Mouse (Mus musculus): Measurements from ENCODE around the gene Gm21964.

Gene Gm21964

DNA sequence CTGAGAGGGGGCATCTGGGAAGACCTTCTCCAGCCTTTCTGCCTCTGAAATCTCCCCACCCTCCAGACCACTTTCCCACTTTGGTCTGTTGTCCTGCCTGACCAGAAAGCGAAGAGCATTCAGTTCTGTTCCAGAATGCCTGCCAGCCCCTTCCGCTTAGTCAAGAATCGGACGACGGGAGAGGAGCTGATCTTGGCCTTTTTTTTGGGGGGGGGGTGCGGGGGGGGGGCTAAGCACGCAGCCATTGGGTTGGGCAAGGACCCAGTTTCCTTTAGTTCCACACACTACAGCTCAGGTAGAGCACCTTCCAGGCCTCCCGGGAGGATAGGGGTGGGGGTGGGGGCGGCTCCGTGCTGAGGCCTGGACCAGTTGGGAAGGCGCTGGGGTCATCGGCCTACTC, at the start of gene Gm21964:
Gm21964 (plus strand) TSS at position 301 of the 400 bp plus-strand sequence.
- DNase-seq (ENCODE audit: low read depth, low spot score): no peak

DNA sequence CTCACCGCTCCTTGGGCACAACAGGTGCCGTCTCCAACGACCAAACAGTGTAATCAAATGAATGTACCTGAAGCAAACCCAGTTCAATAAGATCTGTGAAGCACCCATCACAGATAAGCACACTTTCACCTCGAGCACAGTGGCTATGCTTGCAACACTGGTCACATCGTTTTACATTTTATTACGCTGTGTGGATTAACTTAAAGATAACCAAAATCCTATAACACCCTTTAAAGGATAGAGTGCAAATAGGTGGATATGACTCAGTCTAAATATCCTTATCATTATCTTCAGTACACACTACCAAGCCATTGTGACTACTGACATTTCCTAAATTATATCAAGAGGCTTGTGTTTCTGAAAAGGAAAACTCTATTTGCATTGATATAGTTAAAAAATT, 49.8 kb upstream of the Gm21964 start:
- no peak for DNase-seq (ENCODE audit: low read depth, low spot score)

DNA sequence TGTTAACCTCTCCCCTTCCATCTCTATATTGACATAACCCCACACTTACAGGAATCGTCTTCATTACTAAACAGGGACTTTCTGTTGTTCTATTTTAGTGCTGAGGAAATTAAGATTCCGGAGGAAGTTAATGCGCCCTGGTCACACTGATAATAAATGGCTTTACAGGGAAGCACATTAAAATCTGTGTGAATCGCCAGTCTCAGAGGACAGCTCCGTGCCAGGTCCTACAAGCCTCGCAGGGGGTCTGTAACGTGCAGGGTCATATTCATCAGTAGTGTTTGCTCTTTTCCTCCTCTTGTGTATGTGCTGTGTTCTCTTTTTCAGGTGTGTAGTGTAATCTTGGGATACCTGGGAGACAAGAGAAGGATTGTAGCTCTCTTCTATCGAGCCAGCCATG, 42.8 kb upstream of the Gm21964 start:
- no peak for DNase-seq (ENCODE audit: low read depth, low spot score)

DNA sequence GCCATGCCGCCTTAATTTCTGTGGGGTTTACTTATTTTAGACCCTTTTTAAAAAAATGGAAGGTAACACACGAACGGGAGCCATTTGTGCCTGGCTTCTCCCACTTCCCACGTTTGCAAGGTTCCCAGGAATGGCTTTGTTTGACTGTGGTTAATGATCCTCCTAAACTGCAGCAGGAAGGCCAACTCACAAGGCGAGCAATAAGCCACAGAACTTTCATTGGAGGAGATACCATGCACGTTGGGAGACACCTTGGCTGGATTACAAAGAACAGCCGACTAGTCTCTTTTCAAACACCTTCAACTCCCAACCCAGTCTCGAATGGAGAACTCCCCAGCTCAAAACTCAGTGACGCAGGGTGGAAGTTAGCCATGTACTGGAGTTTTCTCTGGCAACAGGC, 36.8 kb upstream of the Gm21964 start:
- DNase-seq (ENCODE audit: low read depth, low spot score): no peak

DNA sequence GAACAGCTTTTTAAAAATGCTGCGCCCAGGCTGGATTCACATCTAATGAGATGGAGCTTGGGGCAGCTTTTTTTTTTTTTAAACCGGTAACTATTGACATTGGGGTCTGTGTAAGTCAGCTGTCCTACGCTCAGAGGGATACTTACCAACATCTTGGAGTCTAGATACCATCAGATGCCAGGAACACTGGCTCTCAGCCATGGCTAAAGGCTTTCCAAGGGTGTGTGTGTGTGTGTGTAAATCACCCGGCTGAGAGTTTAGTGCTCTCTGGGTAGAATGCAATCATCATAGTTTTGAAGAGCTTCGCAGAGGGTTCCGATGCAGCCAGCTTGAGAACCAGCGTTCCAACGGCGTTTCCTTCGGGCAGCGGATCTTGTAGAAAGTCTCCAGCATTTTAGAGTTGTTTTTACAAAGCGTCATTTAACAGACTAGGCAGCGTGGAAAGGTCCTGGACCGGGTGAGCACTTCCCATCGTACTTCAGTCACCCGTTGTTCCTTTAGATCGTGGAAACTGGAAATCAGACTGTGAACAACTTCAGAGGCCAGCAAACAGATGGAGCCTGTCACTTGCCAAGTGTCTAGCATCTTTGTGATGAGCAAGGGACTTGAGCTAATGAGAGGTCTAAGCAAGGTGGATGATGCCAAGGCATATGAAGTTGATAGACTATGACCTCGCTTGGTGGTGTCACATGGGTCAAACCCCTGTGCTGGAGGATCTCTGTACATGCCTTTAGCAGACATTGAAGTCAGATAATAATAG, 36.2 kb upstream of the Gm21964 start:
- DNase-seq (ENCODE audit: low read depth, low spot score): no peak

DNA sequence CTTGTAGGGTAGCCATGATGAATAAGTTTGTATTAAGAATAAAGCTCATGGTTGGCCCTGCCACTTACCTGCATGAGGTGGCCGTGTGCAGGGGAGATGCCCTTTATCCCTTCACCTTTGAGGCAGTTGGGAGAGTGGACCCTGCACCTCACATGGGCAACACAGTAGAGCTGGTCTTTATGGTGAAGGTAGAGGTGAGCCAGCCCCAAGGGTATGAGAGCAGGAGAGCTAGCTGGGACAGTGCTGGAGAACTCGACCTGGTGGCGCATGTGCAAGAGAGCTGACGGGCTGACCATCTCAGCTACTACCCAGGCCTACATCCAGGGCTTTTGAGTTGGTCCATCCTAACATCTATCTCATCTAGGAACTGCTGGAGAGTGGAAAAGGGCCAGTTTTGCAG, 35.3 kb upstream of the Gm21964 start:
- DNase-seq (ENCODE audit: low read depth, low spot score): no peak

DNA sequence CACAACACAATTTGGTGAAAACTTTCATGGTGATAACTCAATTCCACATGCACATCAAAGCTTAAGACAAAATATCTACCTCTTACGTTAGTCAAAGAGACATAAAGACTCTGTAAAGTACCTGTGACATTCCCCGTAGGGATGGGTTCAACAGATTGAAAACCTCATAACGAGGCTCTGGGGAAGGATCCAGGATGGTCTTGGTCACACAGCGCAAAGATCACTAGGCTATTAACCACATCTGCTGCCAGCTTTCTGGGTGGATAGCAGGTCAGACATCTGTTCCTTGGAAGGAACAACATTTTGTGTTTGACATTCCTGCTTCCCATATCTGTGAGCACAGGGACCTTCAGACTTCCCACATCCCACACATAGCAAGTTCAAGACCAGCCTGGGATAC, 31.3 kb upstream of the Gm21964 start:
- DNase-seq (ENCODE audit: low read depth, low spot score): no peak

DNA sequence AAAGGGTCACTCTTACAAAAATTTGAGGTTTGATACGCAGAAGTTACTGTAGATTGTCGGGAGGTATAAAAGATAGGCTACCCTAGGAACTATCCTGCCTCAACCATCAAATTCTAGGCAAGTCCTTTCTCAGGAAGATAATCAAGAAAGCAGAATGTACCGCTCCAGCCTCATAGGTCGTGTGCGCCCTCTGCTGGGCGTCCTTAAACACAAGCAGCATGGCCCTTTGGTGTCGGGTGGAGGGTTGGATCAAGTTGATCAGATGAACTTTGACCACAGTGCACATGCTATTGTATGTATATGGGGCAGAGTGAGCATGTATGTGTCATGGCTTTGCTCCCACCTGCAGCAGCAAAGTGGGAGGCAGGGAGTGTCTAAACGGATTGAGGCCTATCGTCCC, 29.4 kb upstream of the Gm21964 start:
- DNase-seq (ENCODE audit: low read depth, low spot score): peak; percentile 82

DNA sequence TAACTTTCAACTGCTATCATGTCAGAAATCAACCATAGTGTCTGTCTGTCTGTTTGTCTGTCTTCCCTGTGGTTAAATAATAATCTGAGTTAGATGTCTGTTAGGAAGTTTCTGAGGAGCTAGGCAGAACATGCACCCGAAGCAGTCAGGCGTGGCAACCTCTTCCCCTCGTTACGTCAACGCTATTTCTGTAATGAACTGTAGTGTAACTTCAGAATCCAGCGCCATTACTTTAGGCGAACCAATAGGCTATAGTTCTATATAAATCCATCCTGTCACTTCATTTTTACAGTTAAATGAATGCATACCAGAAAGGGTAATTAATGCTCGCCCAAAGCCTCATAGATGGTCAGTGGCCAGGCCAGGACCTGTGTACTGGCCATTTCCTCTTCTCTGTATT, 26.5 kb upstream of the Gm21964 start:
- DNase-seq (ENCODE audit: low read depth, low spot score): no peak

DNA sequence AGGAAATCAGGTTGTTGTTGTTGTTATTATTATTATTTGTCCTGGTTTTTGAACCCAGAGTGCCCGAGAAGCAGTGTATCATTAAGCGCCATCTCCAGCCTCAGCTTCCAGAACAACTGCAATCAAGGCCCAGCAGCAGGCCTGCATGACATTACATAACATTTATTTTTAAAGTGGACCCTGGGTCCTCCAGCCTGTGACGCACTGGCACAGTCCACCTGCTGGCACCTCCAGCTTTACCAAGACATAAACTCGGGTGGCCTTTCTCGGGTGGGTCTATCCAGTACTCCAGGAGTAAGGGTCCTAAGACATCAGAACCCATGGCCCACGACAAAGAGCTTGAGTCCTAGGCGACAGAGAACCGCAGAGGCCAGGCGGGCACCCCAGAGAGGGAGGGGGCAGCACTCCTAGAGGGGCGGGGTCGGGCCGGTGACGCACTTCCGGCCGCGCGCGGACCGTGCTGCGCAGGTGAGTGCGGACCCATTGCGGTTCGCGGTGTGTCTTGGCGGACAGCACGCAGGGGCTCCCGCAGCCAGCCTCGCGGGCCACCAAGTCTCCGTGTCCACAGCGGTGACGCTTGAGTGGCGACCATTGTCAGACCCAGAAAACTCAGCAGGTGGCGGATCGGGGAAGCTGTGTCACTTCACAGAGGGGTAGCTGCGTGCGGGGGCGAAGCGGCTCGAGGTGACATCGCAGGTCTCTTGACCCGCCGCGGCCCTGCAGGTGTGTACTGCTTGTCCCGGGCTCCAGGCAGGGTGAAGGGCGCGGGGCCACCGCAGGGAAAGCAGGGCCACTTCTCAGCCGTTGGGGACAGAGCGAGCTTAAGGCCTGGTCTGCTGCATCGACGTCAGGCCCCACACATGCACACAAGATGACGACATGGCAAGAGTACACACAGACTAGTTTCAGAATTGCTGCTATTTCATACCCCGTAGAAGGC, 21.5 kb upstream of the Gm21964 start, which contains the start of gene Zfp612:
Zfp612 (plus strand) TSS at position 465 of the 940 bp plus-strand sequence.
- DNase-seq (ENCODE audit: low read depth, low spot score): peak; percentile 61

DNA sequence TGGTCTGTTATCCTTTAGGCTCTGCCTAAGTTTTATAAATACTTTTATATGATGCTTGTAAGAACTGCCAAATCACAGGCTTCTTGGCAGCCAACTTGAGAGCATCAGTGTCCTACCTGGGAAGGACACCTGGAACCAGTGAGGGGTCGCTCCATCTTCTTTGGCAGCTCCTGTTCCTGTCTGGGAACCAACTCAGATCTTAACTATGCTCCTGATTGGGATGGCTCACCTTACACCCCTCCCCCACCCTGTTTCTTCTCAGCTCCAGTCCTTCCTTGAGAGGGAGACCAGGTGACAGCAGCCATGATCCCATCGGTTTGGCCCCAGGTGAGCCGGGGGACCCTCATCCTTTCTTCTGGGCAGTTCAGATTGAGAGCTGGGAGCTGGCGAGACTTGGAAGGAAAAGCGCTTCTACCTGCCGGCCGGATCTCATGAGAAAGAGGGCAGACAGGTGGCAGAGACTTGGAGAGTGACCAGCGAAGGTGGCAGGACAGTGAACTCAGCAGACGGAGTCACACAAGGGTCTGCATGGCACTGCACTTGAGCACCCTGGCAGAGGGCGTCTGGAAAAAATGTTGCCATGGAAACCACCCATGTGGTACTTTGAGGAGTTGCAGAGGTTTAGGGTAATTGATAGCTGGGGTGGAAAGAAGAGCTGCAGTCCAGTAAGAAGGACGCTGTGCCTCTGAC, 18.4 kb upstream of the Gm21964 start:
- peak; percentile 11 for DNase-seq (ENCODE audit: low read depth, low spot score)

DNA sequence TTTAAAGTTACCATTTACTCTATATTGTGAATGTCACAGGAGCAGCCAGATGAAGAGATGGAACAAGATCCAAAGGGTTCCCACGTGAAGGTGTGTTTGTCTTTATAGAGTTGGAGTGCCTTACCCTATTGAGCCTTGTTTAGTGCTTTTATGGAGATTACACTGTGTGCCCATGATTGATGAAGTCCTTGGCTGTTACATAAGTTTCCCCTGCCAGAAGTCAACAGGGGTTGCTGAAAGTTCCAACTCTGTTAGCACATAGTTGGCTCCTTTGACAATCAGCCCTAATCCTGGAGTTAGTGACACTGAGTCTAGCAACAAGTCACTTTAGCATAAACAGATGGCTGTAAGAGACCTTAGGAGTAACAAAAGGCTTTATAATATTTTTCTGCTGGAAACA, 9.1 kb upstream of the Gm21964 start:
- DNase-seq (ENCODE audit: low read depth, low spot score): no peak

DNA sequence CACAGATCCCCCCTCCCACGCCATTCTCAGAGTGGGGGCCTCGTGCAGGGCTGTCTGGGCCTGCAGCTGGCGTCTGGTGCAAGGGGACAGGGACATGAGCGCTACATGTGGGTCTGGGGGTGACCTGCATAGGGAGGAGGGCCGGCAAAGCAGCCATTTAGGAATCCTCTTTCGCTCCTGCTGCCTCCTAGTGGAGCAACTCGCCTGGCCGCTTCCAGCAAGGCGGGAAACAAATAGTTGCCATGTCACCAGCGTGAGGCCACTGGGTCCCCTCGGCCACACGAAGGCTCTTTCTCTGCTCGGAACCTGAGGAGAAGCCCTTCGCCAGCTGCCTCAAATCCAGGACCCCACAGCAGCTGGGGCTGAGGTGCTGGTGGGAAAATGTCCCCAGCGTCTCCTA, 669 bp downstream of the Gm21964 start:
- DNase-seq (ENCODE audit: low read depth, low spot score): no peak

DNA sequence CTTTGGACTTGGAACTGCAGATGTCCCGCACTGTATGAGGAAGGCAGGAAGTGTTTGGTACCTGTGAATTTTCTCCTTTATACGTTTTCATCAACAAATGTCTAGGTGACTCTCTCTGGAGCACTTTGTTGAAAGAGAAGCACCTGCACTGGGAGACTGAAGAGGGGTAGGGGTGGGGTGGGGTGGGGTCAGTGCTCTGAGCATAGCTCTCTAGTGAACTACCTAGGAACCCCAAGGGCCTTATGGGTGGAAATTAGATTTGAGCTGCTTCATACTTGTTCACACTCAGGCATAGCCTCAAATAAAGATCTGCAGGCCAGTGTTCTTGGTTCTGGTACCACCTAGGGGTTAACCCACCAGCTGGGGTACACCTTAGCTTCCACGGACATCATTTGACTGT, 1.6 kb downstream of the Gm21964 start, which contains the start of gene Gm17720:
Gm17720 (minus strand) TSS at position 101 of the 400 bp plus-strand sequence.
- DNase-seq (ENCODE audit: low read depth, low spot score): no peak

DNA sequence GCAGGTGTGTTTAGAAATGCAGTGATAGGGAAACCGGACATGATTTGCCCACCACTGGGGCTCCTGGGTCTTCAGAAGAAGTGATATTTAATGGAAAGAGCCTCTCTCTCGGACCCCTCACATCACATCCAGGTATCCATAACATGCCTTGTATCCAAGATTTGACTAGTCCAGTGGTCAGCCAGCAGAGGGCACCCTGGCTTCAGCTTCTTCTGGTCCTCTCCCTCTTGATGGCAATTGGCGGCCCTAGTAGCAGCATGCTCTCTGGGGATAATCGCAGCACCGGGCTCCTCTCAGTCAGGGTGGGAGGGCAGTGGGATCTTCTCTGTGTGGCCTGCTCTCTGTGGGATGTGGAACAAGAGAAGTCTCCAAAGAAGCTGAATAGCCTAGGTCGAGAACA, 18.7 kb downstream of the Gm21964 start:
- peak; percentile 13 for DNase-seq (ENCODE audit: low read depth, low spot score)

DNA sequence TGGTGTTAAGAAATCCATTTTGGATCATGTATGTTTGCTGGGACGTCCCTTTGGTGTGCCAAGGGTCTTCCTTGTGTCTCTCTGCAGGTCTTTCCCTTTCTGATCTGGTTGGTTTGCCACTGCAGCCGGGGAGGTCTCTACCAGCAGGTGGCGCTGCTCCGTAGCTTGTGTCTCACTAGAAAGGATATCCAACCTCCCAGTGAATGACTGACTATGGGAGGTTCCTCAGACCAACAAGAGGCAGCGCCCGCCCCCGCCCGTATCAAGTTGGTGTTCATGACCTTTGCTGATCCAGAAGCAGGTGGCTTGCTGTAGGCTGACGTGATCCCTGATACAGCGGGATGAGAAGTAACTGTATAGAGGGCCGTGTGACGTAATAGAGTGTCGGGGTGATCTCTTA, 29.5 kb downstream of the Gm21964 start:
- peak; percentile 87 for DNase-seq (ENCODE audit: low read depth, low spot score)

DNA sequence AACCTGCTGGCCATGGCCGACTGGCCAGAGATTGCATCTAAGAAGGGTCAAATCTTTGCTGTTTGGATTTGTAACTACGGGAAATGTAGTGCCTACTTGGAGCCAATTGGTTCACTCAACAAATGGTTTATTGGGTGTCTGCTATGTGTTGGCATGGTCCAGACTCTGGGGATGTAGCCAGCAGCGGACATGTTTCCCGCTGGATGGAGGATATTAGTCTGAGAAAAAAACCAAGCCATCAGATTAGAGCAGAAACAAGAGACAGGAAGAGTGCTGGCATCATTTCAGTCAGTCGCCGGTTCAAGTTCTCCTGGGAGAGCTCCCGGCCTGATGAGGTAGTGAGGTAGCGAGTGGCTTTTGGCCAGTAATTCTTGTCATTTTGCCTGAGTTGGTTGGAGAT, 33.2 kb downstream of the Gm21964 start:
- no peak for DNase-seq (ENCODE audit: low read depth, low spot score)

DNA sequence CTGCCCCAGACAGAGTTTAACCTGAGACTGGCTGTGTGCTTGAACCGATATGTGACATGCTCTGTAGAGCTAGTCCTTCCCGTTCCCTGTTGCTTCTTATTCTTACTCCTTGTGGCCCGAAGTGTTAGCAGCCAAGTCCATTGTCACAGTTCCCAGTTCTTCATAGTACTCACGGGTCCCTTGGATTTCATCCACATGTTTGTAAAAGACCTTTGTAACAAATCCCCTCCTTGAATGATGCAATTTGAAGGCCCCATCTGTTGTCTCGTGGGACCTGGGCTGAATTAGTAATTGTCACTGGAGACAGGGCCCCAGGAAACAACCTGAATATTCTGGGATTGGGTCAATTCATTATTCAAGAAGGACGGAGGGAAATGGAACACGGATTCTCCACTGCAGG, 34.5 kb downstream of the Gm21964 start:
- no peak for DNase-seq (ENCODE audit: low read depth, low spot score)

DNA sequence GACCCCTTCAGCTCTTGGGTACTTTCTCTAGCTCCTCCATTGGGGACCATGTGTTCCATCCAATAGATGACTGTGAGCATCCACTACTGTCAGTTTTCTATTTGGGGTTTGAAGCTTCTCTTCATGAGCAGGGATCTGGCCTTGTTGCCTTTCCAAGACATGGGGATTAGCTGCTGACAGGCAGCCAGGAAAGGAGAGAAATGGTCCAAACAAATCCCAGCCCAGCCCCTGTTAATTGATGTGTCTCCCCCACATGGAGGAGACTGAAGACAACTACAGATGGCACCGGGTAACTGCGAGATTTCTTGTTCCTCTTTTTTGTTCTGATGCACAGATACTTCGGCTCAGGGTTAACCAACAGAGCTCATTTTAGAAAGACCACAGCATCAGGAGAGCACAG, 39.1 kb downstream of the Gm21964 start:
- DNase-seq (ENCODE audit: low read depth, low spot score): no peak

DNA sequence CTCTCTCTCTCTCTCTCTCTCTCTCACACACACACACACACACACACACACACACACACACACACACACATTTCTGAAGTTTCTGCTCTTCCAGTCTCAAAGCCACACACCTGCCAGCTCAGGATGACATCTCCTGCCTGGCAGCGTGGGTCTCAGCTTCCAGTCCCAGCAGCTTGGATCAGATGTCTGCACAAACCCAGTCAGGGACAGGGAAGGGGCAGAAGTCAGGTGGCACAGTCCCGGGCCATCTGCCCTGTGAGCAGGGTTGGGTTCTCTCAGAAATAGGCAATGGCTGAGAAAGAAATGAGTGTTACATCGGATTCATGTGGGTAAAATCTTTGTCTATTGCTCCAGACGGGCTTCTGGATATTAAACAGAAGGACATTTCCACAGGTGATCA, 39.8 kb downstream of the Gm21964 start:
- no peak for DNase-seq (ENCODE audit: low read depth, low spot score)

DNA sequence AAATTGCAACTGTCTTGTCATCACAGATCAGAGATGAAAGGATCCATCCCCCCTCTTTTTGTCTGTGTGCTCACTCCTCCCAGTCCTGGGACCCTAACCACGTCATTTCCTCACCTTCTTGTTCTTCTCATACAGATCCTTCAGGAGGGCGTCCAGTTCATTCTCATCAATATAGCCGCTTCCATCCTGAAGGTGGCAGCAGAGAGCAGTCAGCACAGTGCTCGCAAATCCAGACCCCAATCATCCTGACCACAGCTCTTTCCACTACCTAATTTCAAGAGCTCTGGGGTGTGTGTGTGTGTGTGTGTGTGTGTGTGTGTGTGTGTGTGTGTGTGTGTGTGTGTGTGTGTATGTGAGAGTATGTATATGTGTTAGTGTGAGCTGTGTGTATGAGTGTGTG, 44.5 kb downstream of the Gm21964 start:
- peak; percentile 83 for DNase-seq (ENCODE audit: low read depth, low spot score)

DNA sequence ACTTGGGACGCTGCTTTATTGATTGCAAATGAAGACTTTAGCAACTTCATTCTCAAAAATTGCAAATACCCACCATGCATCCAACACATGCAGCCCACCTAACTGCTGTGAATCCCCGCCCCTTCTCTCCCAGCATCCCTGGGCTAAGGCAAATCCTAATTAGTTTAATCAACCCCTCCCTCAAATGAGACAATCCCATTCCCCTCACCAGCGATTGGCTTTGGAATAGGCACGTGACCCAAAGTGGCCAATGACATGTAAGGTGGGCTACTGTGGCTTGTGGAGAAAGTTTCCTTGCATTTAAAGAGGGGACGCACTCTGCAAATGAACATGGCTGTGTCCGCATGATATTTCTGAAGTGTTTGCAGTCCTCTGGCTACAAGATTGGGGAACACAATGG, 51.9 kb downstream of the Gm21964 start:
- DNase-seq (ENCODE audit: low read depth, low spot score): no peak

Measured in mesoderm, embryonic 11.5 days (tissue).